Mouse (Mus musculus): ENCODE data around the gene Jchain. TPM values are rescaled to one million over a fixed set of nuclear protein-coding genes. Genes with fewer than 3 reads are reported as not detected.

Jchain gene
- polyA plus RNA-seq, 1 experiment = 949 TPM

GRCm38 (mm10) chr5:88540845-88541244 is 13.2 kb upstream of the Jchain start:
- no peak for DNase-seq (ENCODE audit: low read depth, low spot score)

- WGBS = 63% methylated on average over 3 of the region's 3 CpGs
Observed at GRCm38 (mm10) chr5:88534697-88535096, 7.0 kb upstream of the Jchain start.

GRCm38 (mm10) chr5:88530908-88531307 is 3.2 kb upstream of the Jchain start:
- 49% methylated on average over 1 of the region's 1 CpGs for WGBS
- no peak for DNase-seq (ENCODE audit: low read depth, low spot score)

More at GRCm38 (mm10) chr5:88534697-88535096, 7.0 kb upstream of the Jchain start:
- no peak for DNase-seq (ENCODE audit: low read depth, low spot score)

GRCm38 (mm10) chr5:88519232-88519631 is 8.5 kb downstream of the Jchain start:
- peak; percentile 7 for DNase-seq (ENCODE audit: low read depth, low spot score)
- WGBS = 4% methylated on average over 2 of the region's 2 CpGs

GRCm38 (mm10) chr5:88508990-88509389 is 18.7 kb downstream of the Jchain start:
- no peak for DNase-seq (ENCODE audit: low read depth, low spot score)
- WGBS = 71% methylated on average over 1 of the region's 1 CpGs

GRCm38 (mm10) chr5:88508555-88508954 is 19.1 kb downstream of the Jchain start:
- 42% methylated on average over 1 of the region's 1 CpGs for WGBS

GRCm38 (mm10) chr5:88499781-88500180 is 27.9 kb downstream of the Jchain start:
- DNase-seq (ENCODE audit: low read depth, low spot score) = no peak
- 32% methylated on average over 3 of the region's 3 CpGs for WGBS

More at GRCm38 (mm10) chr5:88508555-88508954, 19.1 kb downstream of the Jchain start:
- DNase-seq (ENCODE audit: low read depth, low spot score) = no peak

GRCm38 (mm10) chr5:88491111-88491510 is 36.6 kb downstream of the Jchain start:
- 83% methylated on average over 5 of the region's 5 CpGs for WGBS
- no peak for DNase-seq (ENCODE audit: low read depth, low spot score)

GRCm38 (mm10) chr5:88489004-88489403 is 38.7 kb downstream of the Jchain start:
- no peak for DNase-seq (ENCODE audit: low read depth, low spot score)
- 59% methylated on average over 2 of the region's 2 CpGs for WGBS

- DNase-seq (ENCODE audit: low read depth, low spot score) = no peak
Observed at GRCm38 (mm10) chr5:88487675-88488074, 40.0 kb downstream of the Jchain start, which contains the start of gene Enam. Gene Enam, plus strand, starts transcription at chr5:88487975.

Other genes starting within 250 kb of the Jchain start
- gene Prol1, start 210.6 kb downstream of the Jchain start, polyA plus RNA-seq (2012; rRNA removed) = not detected in 2 replicates
- gene Amtn, start 151.8 kb downstream of the Jchain start, polyA plus RNA-seq (2012; rRNA removed) = not detected in 2 replicates
- gene Ambn, start 71.9 kb downstream of the Jchain start, polyA plus RNA-seq (2012; rRNA removed) = not detected in 2 replicates
- gene Enam, start 39.9 kb downstream of the Jchain start, polyA plus RNA-seq (2012; rRNA removed) = 0.04 TPM in 1 of 2 replicates, not detected in the other
- gene Utp3, start 26.6 kb upstream of the Jchain start, polyA plus RNA-seq (2012; rRNA removed) = 6.0 and 7.8 TPM in 2 replicates
- gene Rufy3, start 37.1 kb upstream of the Jchain start, polyA plus RNA-seq (2012; rRNA removed) = 4.9 and 7.6 TPM in 2 replicates
- gene Grsf1, start 148.3 kb upstream of the Jchain start, polyA plus RNA-seq (2012; rRNA removed) = 11.4 and 15.7 TPM in 2 replicates
- 4.0 and 5.7 TPM in 2 replicates for gene Mob1b, start 193.0 kb upstream of the Jchain start, polyA plus RNA-seq (2012; rRNA removed)
- 4.1 and 5.1 TPM in 2 replicates for gene Dck, start 237.1 kb upstream of the Jchain start, polyA plus RNA-seq (2012; rRNA removed)

All from large intestine, adult 2 months (tissue).